Mouse (Mus musculus) megakaryocyte, adult 5-6 weeks (primary cell): Measurements from ENCODE around the gene Nos1. TPM values are rescaled to one million over a fixed set of nuclear protein-coding genes. Genes with fewer than 3 reads are reported as not detected.

Experiments
- ATAC-seq: 2 replicates; pipeline ENCODE4 v1.8.0; 2016; ENCODE audit warnings: mild to moderate bottlenecking, inconsistent platforms; ENCODE audit not compliant: poor library complexity, severe bottlenecking
- total RNA-seq, 2 experiments: library from RNA; stranded (forward) in 1 of 2; stranded (reverse) in 1 of 2; fragments of 153-499, 151-499 nt in 1 of 2; fragments of 221-1000, 200-1000 nt in 1 of 2; gene quantifications; 2 replicates each; pipeline versions ENCODE4 v1.2.3 to v1.2.4; 2015 to 2017

Nos1 gene
- total RNA-seq, 2 experiments from 2014 or later: not detected

- ATAC-seq: no peak
These were observed 110.7 kb downstream of the Nos1 start for GRCm38 (mm10) chr5:117891545-117891944.

DNA sequence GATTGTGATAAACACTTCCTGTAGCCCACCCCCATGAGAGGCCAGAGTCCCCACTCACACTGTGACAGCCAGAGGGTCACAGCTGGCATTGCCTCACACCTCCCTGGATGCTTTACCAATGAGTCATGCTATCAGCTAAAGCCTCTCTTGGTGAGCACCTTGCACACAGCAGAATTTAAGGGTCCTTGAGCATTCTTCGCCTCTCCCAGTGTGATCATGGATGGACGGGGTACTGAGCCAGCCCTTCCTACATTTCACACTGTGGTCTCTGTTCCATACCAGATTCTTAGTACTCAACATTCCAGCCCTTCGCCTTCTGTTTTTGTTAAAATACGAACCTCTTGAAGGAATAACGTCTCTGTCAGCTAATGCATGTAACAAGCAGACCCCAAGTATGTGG, 113.2 kb downstream of the Nos1 start:
- no peak for ATAC-seq

GRCm38 (mm10) chr5:117898055-117898806, 117.4 kb downstream of the Nos1 start:
- ATAC-seq: no peak

GRCm38 (mm10) chr5:117899361-117899760, 118.5 kb downstream of the Nos1 start:
- no peak for ATAC-seq

DNA sequence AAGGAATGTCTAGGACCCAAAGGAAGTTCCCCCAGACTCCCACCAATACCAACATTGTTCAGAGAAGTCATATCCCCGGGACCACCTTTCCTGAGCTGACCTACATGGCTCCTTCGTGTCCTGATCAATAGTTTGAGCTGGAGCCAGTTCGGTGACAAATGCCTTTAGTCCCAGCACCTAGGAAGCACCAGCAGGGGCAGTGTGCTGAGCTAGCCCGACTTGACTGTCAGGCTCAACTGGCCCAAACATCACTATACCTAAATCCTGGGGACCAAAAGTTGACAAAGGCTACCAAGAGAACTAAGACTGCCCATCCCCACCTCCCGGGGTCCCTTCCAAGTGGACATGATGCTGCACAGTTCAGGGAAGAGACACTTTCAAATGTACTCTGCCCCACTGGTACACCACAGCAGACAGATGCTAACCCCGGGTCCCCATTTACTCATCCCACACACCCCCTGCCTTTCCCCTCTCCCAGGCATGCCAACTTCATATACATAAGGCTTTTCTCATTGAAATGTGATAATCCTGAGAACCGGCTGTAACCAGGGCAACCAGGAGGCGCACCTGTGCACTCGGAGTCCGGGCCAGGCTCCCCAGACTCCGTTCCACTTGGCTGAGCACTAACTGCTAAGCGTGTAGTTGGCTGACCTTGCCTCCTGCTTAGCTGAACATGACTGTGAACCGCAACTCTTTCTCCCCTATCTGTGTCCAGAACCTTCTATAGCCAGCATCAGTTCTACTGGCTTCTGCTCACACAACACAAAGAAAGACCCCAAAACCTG, 120.3 kb downstream of the Nos1 start:
- no peak for ATAC-seq

DNA sequence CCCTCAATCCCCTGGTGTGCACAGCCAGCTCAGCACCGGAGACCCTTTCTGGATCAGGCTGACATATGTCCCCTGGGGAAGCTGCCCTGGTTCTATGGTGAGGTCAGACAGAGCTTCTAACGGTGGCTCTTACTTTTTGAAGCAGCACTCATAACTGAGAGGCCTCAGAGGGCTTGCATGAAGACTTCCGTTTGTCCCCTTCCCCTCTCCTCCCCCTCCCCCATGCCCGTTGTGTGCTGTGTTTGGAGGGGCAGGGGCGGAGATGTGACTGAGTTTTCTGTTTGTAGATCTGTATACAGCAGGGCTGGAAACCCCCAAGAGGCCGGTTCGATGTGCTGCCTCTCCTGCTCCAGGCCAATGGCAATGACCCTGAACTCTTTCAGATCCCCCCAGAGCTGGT, 122.7 kb downstream of the Nos1 start:
- ATAC-seq: no peak

- no peak for ATAC-seq
These were observed 124.9 kb downstream of the Nos1 start for GRCm38 (mm10) chr5:117905728-117906127.

- no peak for ATAC-seq
These were observed 128.7 kb downstream of the Nos1 start for GRCm38 (mm10) chr5:117909524-117909923.

- ATAC-seq: no peak
These were observed 135.5 kb downstream of the Nos1 start for GRCm38 (mm10) chr5:117916349-117916748.

DNA sequence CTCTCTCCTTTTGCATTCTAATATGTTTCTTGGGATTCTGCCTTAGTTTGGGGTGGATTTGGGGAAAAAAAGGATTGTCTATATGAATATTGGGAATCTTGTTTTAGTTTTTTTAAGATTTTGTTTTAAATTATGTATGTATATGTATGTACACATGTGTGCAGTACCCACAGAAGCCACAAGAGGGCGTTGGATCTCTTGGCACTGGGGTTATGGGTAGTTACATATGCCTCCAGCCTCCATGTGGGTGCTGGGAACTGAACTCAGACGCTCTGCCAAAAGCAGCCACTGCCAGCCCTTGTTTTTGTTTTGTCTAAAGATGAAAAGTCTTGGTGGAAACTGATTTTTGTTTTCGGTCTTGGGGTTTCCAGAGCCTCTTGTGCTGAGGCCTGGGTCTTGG, 136.1 kb downstream of the Nos1 start:
- ATAC-seq: no peak

DNA sequence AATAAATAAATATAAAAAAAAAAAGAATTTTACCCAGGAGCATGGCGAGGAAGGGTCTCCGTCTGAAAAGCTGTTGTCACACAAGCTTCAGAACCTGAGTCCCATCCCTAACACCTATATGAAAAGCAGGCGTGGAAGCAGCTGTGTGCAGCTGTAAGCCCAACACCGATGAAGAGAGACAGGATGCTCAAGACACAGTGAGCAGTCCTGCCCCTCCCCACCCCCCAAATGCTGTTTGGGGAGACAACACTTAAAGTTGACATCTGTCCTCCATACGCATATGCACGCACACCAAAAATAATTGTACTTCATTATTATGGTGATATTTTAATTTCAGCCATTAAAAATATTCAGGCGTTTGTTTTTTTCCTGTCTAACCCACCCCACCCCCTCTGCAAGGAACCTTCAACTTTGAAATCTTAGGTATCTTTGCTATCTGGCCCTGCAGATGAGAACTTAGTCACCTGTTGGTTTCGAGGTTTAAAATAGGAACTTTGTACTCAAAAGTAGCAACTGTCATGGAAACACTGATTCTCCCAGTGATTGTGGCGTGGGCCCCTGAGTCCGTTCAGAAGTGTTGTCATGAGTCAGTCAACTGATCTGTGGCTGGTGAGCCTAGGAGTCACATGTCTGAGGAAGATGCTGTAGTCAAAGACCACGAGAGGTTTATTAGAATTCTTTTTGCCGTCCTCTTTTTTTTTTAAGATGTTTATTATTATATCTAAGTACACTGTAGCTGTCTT, 141.1 kb downstream of the Nos1 start:
- no peak for ATAC-seq

- no peak for ATAC-seq
These were observed 142.9 kb downstream of the Nos1 start for GRCm38 (mm10) chr5:117923688-117924087.

- ATAC-seq: no peak
These were observed 147.7 kb downstream of the Nos1 start for GRCm38 (mm10) chr5:117928553-117928952.

GRCm38 (mm10) chr5:117932222-117932621, 151.4 kb downstream of the Nos1 start:
- ATAC-seq: no peak

DNA sequence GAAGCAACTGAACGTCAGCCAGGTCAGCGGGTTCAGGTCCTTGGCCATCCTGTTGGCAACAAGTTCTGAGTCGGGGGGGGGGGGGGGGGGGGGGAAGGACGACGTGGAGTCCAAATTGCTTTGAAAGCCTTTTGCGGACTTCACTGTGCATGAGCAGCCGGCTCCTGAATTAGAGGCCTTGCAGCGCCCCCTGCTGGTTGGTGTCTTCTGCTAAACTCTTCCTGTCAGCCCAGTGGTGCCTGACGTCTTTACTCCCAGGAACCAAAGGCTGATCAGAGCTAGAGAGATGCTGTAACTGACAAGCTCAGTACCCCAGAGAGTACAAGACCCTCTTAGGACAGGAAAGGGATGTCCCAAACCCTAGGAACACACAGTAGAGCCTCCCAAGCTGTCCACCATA, 152.0 kb downstream of the Nos1 start:
- no peak for ATAC-seq

GRCm38 (mm10) chr5:117936346-117936745, 155.5 kb downstream of the Nos1 start:
- ATAC-seq: no peak

DNA sequence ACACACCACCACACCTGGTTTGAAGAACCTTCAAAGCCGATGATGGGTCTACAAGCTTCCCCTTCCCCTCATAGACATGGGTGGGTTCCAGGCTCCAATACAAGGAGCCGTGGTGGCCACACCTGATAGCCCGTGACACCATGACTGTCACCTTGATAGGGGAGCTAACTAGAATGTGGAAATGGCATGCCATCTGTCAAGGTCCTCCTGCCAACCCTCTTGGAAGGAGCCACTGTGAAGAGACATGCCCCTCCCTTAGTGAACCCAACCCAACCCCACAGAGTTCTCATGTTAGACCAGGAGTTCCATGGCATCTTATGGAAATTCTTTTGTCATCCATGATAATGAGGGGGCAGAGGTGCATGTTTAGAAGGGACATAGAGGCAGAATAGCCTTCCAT, 156.4 kb downstream of the Nos1 start:
- no peak for ATAC-seq

- peak; percentile 95 for ATAC-seq
These were observed 157.3 kb downstream of the Nos1 start for GRCm38 (mm10) chr5:117938182-117938581.

GRCm38 (mm10) chr5:117939402-117939801, 158.6 kb downstream of the Nos1 start:
- no peak for ATAC-seq

- ATAC-seq: no peak
These were observed 160.7 kb downstream of the Nos1 start for GRCm38 (mm10) chr5:117941552-117941951.

DNA sequence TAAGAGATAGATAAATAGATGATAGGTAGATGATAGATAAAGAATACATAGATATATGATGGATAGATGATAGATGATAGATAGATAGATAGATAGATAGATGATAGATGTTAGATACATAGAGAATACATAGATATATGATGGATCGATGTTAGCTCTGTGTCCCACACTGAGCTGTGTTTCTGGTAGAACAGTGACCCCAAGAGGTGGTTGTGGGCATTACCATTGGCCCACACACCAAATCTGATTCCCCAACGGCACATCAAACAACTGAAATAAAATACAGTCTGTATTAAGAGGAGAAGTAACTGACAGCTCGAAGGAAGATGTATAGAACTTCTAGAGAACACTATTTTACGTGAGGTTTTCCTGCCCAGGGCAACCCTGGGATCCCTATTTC, 165.8 kb downstream of the Nos1 start:
- 0 out of 2 replicates have a peak, but pooled peaks have one; percentile 45 for ATAC-seq
